Mouse (Mus musculus) G1E (cell line): ENCODE data around the gene Trim11. TPM values are rescaled to one million over a fixed set of nuclear protein-coding genes. Genes with fewer than 3 reads are reported as not detected.
"Not testable (repeated sequence)": the region's sequence is repeated elsewhere in the genome, so short reads cannot be mapped to it uniquely, and the experiment has no call there.

Experiments
- ATAC-seq: 2 replicates; pipeline ENCODE4 v1.8.0; 2016; ENCODE audit warnings: mild to moderate bottlenecking; ENCODE audit not compliant: insufficient number of reproducible peaks, poor library complexity, low FRiP score, severe bottlenecking; ENCODE audit errors: extremely low read depth
- DNase-seq: peaks from one replicate; pipeline ENCODE4 v3.0.0; 2012; ENCODE audit warnings: low spot score
- H3K27me3 ChIP-seq: 2 replicates; pipeline ENCODE4 v1.6.1; 2012; ENCODE audit warnings: mild to moderate bottlenecking, low read length, inconsistent platforms; ENCODE audit not compliant: insufficient read depth
- H3K36me3 ChIP-seq: replicated peaks from 2 replicates; pipeline ENCODE3; 2012; ENCODE audit warnings: mild to moderate bottlenecking, inconsistent platforms
- H3K4me1 ChIP-seq: 2 replicates; pipeline ENCODE4 v1.6.1; 2012; ENCODE audit warnings: low read depth, low read length, inconsistent platforms, mixed read lengths; ENCODE audit not compliant: insufficient read depth
- H3K4me3 ChIP-seq: 2 replicates; pipeline ENCODE4 v1.5.1; 2012; ENCODE audit warnings: low read depth, mild to moderate bottlenecking, inconsistent platforms, low read length, moderate library complexity, mixed read lengths
- H3K9me3 ChIP-seq: replicated peaks from 2 replicates; pipeline ENCODE4 v1.6.1; 2012; ENCODE audit warnings: inconsistent platforms
- CTCF ChIP-seq: IDR thresholded peaks from 2 replicates; pipeline ENCODE4 v1.5.1; 2012; ENCODE audit warnings: low read depth, low read length, inconsistent platforms, mixed read lengths
- GATA1 ChIP-seq: IDR thresholded peaks from 2 replicates; pipeline ENCODE4 v1.6.1; 2012; ENCODE audit warnings: borderline replicate concordance, low read length, inconsistent platforms, mixed read lengths
- GATA2 ChIP-seq: IDR thresholded peaks from 2 replicates; pipeline ENCODE4 v1.6.1; 2012; ENCODE audit warnings: low read depth, low read length, inconsistent platforms, borderline replicate concordance
- POLR2AphosphoS5 ChIP-seq: IDR thresholded peaks from 2 replicates; pipeline ENCODE4 v1.6.1; 2012; ENCODE audit warnings: low read depth, low read length, inconsistent platforms; ENCODE audit not compliant: insufficient replicate concordance
- TAL1 ChIP-seq: conservative IDR thresholded peaks from 2 replicates; pipeline ENCODE4 v1.6.1; 2012; ENCODE audit warnings: low read depth, low read length, inconsistent platforms, mixed read lengths
- polyA plus RNA-seq: library from polyadenylated mRNA; stranded (reverse); fragments of >175 nt; gene quantifications from 2 replicates; pipeline ENCODE4 v1.2.3, GENCODE M21; 2012
- total RNA-seq, 2 experiments: library from RNA; stranded (forward) in 1 of 2; stranded (reverse) in 1 of 2; fragments of 200-1000 nt in 1 of 2; fragments of >200 nt in 1 of 2; fragmentation: Nextera tagmentation in 1 of 2; gene quantifications; 2 replicates each; pipeline ENCODE4 v1.2.3; 2014 to 2017

Trim11 gene
- total and polyA plus RNA-seq, 3 experiments = 32.3 to 69.3 (median 48.2) TPM

DNA sequence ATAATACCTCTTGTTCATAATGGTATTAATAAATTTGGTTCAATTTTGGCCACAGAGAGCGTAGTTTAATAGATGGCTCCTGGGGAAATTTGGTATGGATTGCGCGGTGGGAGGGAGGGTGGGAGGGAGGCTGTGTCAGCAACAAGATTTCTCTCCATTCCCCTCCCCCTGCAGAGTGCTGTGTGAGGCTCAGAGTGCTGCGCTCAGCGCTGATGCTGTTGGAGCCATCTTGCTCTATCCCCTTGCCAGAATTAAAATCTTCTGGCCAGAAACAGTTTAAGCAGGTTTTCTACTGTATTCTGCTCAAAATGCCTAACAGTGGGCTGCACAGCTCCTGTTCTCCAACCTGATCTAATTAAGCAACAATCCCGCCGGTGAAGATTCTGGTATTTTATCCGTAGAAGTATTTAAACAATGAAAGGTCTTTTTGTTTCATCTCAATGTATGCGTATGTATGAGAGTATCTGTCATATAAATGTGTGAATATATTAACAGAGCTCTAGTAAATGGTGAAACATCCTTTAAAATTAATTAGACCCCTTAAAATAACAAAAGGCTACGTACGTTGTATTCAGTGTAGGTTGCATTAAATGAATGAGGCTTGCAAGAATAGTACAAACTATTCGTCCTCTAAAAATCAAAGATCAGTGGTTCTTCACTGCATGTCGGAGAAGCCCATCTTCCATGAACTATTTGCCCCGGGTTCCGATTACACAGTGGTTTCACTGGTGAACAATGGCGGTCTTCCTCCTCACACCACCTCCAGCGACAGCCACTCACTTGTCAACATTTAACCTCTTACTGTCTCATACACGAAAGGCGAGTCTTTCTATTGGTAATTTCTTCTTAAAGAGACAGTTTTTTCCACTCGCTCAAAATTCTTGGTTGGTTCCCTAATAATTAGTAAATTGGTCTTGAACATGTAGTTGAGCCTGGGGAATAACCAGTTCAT, 28.1 kb upstream of the Trim11 start:
- Histone ChIP-seq H3K27me3 (peaks cover 52% of the 10 kb centered on the region), H3K4me1 (peaks cover 13% of the 10 kb centered on the region), H3K4me3 (no peak overlapping the region), H3K36me3 (no peaks in the 10 kb centered on the region), H3K9me3 (no peaks in the 10 kb centered on the region)
- TF ChIP-seq GATA1 (no peak), GATA2 (no peak), POLR2AphosphoS5 (no peak), TAL1 (no peak), CTCF (no peak)
- ATAC-seq (no peak), DNase-seq (no peak)

DNA sequence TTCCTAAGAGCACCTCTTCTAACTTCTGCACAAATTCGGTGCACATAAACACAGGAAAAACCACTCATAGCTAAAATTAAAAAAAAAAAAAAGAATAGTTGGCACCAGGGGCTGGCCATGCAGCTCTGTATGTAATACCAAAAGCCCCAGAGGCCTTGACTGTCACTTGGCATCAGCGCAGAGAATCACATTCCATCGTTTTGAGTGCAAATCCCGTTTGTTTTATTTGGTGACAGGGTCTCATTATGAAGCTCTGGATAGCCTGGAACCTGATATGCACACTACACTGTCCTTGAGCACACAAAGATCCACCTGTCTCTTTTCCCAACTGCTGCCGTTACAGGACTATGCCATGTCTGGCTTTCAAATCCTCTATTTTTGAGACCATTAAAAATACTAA, 26.7 kb upstream of the Trim11 start:
- H3K4me3 ChIP-seq = no peak overlapping the region
- no peaks in the 10 kb centered on the region for H3K9me3 ChIP-seq
- no peaks in the 10 kb centered on the region for H3K36me3 ChIP-seq
- H3K27me3 ChIP-seq = peaks cover 39% of the 10 kb centered on the region
- TF ChIP-seq TAL1 (no peak), GATA2 (no peak), GATA1 (no peak), CTCF (no peak), POLR2AphosphoS5 (no peak)
- ATAC-seq (no peak), DNase-seq (no peak)
- H3K4me1 ChIP-seq = peaks cover 13% of the 10 kb centered on the region

DNA sequence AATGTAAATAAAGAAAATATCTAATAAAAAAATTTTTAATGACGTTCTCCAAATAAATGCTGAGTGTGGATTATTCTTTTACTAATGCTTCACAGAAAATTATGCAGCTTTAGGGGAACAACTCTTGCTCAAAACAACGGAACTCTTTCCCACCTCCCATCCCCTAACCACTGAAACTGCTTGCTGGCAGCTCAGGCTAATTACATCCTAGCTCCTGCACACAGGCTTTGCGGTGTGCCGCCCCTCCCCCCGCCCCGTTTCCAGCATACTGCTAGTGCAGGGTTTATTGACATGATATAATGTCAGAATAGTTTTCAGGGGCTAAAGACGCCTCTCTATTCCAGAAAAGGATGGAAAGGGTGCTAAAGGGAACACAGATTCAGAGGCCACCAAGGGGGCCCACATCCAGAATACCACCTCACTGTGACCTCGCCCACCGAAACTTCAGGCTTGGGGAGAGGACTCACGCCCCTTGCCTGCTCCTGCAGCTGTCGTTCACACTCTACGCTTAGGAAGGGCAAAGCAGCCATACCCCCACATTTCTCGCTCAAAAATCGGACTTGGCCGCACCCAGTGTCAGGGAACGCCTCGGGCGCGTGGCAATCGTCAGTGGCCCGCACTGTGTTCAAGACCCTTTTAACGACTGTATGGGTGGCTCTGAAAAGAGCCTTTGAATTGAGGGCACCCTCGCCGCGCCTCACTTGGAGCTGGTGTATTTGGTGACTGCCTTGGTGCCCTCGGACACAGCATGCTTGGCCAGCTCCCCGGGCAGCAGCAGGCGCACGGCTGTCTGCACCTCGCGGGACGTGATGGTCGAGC, 24.3 kb upstream of the Trim11 start:
- Histone ChIP-seq H3K4me3 (peak overlapping the region; percentile 70), H3K4me1 (peaks cover 32% of the 10 kb centered on the region), H3K27me3 (peaks cover 24% of the 10 kb centered on the region), H3K9me3 (no peaks in the 10 kb centered on the region), H3K36me3 (peaks cover 17% of the 10 kb centered on the region)
- DNase-seq (no peak), ATAC-seq (no peak)
- TF ChIP-seq GATA1 = no peak
- no peak for TF ChIP-seq POLR2AphosphoS5
- no peak for TF ChIP-seq CTCF
- no peak for TF ChIP-seq TAL1
- TF ChIP-seq GATA2 = no peak

DNA sequence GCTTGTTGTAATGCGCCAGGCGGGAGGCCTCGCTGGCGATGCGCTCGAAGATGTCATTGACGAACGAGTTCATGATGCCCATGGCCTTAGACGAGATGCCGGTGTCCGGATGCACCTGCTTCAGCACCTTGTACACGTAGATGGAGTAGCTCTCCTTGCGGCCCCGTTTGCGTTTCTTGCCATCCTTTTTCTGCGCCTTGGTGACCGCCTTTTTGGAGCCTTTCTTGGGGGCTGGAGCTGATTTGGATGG, 23.8 kb upstream of the Trim11 start:
- DNase-seq, H3K9me3 ChIP-seq, ATAC-seq: not testable (repeated sequence)
- peak overlapping the region; percentile 72; the same call in 1 of the 2 replicates for H3K4me3 ChIP-seq
- peaks cover 19% of the 10 kb centered on the region for H3K27me3 ChIP-seq
- H3K4me1 ChIP-seq = peaks cover 33% of the 10 kb centered on the region
- peaks cover 19% of the 10 kb centered on the region for H3K36me3 ChIP-seq

DNA sequence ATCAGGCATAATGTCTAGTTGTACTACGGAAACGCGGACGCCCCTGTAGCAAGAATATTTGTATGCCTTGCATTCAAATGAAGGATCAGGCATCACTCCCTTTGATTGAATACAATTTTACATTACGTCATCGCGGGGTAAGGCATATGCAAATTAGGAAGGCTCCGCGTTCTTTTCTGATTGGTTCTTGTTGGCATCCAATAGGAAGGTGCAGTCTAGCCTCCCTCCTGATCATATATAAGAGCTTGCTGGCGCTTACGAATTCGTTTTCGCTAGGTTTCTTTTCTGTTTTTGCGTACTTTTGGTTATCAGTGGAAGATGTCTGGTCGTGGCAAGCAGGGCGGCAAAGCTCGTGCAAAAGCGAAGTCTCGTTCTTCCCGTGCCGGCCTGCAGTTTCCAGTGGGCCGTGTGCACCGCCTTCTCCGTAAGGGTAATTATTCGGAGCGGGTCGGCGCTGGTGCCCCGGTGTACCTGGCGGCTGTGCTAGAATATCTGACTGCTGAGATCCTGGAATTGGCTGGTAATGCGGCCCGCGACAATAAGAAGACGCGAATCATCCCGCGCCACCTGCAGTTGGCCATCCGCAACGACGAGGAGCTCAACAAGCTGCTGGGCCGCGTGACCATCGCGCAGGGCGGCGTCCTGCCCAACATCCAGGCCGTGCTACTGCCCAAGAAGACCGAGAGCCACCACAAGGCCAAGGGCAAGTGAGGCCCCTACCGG, 23.3 kb upstream of the Trim11 start, which contains the start of the genes Hist3h2a and Trim17:
Hist3h2a (plus strand) TSS at position 266 of the 723 bp plus-strand sequence.
Trim17 (plus strand) TSS at position 266 of the 723 bp plus-strand sequence.
- Histone ChIP-seq H3K4me1 (peaks cover 36% of the 10 kb centered on the region), H3K9me3 (no peaks in the 10 kb centered on the region), H3K27me3 (peaks cover 14% of the 10 kb centered on the region), H3K36me3 (peaks cover 19% of the 10 kb centered on the region), H3K4me3 (peak within 1 kb of the TSS; percentile 72)
- TF ChIP-seq GATA2 (no peak), POLR2AphosphoS5 (peak; percentile 95)
- DNase-seq = peak; percentile 94
- ATAC-seq = peak; percentile 91

DNA sequence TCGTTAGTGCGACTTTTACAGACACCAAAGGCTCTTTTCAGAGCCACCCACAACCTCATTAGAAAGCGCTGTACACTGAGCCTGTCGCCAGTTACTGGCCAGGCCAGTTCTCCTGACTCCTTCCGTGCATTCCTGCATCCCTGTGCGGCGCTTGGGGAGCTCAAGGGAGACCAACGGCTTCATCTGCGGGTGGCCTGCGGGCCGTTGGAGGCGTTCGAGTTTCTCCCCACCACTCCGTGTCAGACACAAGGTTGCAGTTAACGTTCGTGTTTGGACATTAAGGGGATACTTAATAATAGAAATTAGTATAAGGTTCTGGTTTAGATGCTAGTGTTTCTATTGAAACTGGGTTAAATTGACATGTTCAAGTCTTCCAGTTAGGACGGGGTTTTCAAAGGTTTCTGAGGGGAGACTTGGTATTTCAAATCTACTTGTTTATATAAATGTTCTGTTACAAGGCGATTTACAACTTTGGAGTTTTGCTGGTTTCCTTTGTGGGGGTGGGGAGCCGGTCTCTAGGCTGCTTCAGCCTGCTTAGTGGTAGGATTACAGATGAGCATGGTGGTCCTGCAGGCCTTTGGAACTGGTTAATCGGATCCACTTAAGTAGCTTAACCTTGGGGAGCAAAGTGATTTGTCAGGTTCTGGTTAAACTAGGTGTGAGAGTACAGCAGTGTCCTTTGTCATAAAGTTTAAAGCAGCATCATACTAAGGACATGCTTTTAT, 22.6 kb upstream of the Trim11 start:
- Histone ChIP-seq H3K4me3 (peak overlapping the region; percentile 72), H3K36me3 (peaks cover 19% of the 10 kb centered on the region), H3K9me3 (no peaks in the 10 kb centered on the region), H3K4me1 (peaks cover 36% of the 10 kb centered on the region), H3K27me3 (peaks cover 9% of the 10 kb centered on the region)
- DNase-seq (no peak), ATAC-seq (no peak)
- TF ChIP-seq CTCF = no peak
- TF ChIP-seq GATA2 = no peak
- no peak for TF ChIP-seq GATA1
- no peak for TF ChIP-seq TAL1
- peak; percentile 85; the same call in 1 of the 2 replicates for TF ChIP-seq POLR2AphosphoS5
